Mouse (Mus musculus): ENCODE measurements around the gene Mrpl44.

GRCm38 (mm10) chr1:79741002-79741401 is 34.8 kb upstream of the Mrpl44 start:
- TF ChIP-seq POLR2A (IDR thresholded peaks at IDR 0.05; ENCODE audit: insufficient read depth, low read depth, low read length) (no peak), CTCF (IDR thresholded peaks at IDR 0.05) (no peak)

All from heart, adult 2 months (tissue).